Mouse (Mus musculus) bone marrow macrophage, adult 2 months (primary cell): Measurements from ENCODE around the gene 1700123O20Rik.

ENCODE experiments used
- CTCF ChIP-seq: IDR thresholded peaks from 2 replicates; pipeline ENCODE4 v1.5.1; 2012; ENCODE audit warnings: low read depth, mild to moderate bottlenecking, low read length, moderate library complexity
- POLR2A ChIP-seq: IDR thresholded peaks from 2 replicates; pipeline ENCODE4 v1.6.1; 2012; ENCODE audit warnings: mild to moderate bottlenecking, low read depth, low read length, borderline replicate concordance

- TF ChIP-seq POLR2A (no peak), CTCF (no peak)
These were observed 32.5 kb upstream of the 1700123O20Rik start for GRCm38 (mm10) chr14:54653496-54653895.
